9 mouse cellular contexts compared by ENCODE assay signal in genomic region chr5:33433201-33434138, GRCm38 (mm10). TPM values are rescaled to one million over a fixed set of nuclear protein-coding genes. Genes with fewer than 3 reads are reported as not detected.
DNase-seq lines count a peak whose midpoint lies in the region; ATAC-seq and TF ChIP-seq lines count a peak whose summit lies in the region.
"Had no signal": no experiment of that assay in that cellular context is flagged by ENCODE, and none has a peak within 500 bp of the region (broad histone marks: within the 10 kb centered on the region; RNA-seq: fewer than 3 reads in every experiment).

Nkx1-1 (minus strand) TSS chr5:33433976.

- no peak for TF ChIP-seq POLR2A in thymus, adult 2 months (IDR thresholded peaks at IDR 0.05; ENCODE audit: control insufficient read depth, extremely low read depth, insufficient read depth, low read length, poor library complexity)

- no peak within 1 kb of the TSS for H3K9ac ChIP-seq in heart, embryonic 11.5 days (ENCODE audit: low read depth, low read length)
- no peak within 1 kb of the TSS for H3K9ac ChIP-seq in midbrain, embryonic 12.5 days (replicated peaks)

- peaks cover 30% of the 10 kb centered on the region for H3K4me1 ChIP-seq in heart, embryonic 11.5 days (ENCODE audit: control insufficient read depth, insufficient read depth, low read length)
- H3K4me1 ChIP-seq in midbrain, embryonic 12.5 days = peaks cover 40% of the 10 kb centered on the region
- peaks cover 4% of the 10 kb centered on the region for H3K4me1 ChIP-seq in thymus, adult 2 months (replicated peaks; ENCODE audit: control insufficient read depth, insufficient read depth, low read length)

- TF ChIP-seq CTCF in thymus, adult 2 months (IDR thresholded peaks at IDR 0.05; ENCODE audit: borderline replicate concordance, control insufficient read depth, extremely low read depth, insufficient read depth, low read length, poor library complexity) = no peak

- H3K27me3 ChIP-seq in heart, embryonic 11.5 days (ENCODE audit: control insufficient read depth, insufficient read depth, low read length) = peaks cover 98% of the 10 kb centered on the region
- peaks cover 100% of the 10 kb centered on the region for H3K27me3 ChIP-seq in midbrain, embryonic 12.5 days
- H3K27me3 ChIP-seq in thymus, adult 2 months (ENCODE audit: control insufficient read depth, insufficient read depth, low read length) = peaks cover 26% of the 10 kb centered on the region
- H3K27me3 ChIP-seq: CH12.LX had no signal

- H3K36me3 ChIP-seq in heart, embryonic 11.5 days (ENCODE audit: control insufficient read depth, insufficient read depth, low read length) = no peaks in the 10 kb centered on the region
- no peaks in the 10 kb centered on the region for H3K36me3 ChIP-seq in midbrain, embryonic 12.5 days
- no peaks in the 10 kb centered on the region for H3K36me3 ChIP-seq in thymus, adult 2 months (ENCODE audit: control insufficient read depth, insufficient read depth, low read length)

- peak within 1 kb of the TSS; percentile 32 for H3K4me3 ChIP-seq in heart, embryonic 11.5 days (ENCODE audit: low read depth, low read length)
- peak within 1 kb of the TSS; percentile 17 for H3K4me3 ChIP-seq in midbrain, embryonic 12.5 days
- no peak within 1 kb of the TSS for H3K4me3 ChIP-seq in thymus, adult 2 months (ENCODE audit: control insufficient read depth, insufficient read depth, low read length)

- H3K4me2 ChIP-seq in heart, embryonic 11.5 days = peak within 1 kb of the TSS; percentile 55
- H3K4me2 ChIP-seq in midbrain, embryonic 12.5 days (replicated peaks) = peak within 1 kb of the TSS; percentile 40

- ATAC-seq in heart, embryonic 11.5 days (replicated peaks; ENCODE audit: insufficient number of reproducible peaks, low FRiP score, low TSS enrichment) = no peak
- ATAC-seq in midbrain, embryonic 12.5 days (ENCODE audit: low FRiP score, low read depth) = no peak

- intact Hi-C loops in heart, postnatal 10 days (cut with DNase I) = no loop called here

- H3K9me3 ChIP-seq in heart, embryonic 11.5 days (replicated peaks; ENCODE audit: control insufficient read depth, low read length) = no peaks in the 10 kb centered on the region
- no peaks in the 10 kb centered on the region for H3K9me3 ChIP-seq in midbrain, embryonic 12.5 days

- no peak for DNase-seq in heart, adult 11 months
- peak; percentile 44 for DNase-seq in R1 (ENCODE audit: low read depth, low spot score)
- peak; percentile 5 to 11 for DNase-seq in heart, postnatal 10 days
- no peak for DNase-seq in thymus, adult 2 months
- no peak for DNase-seq in urinary bladder, postnatal 36 days (ENCODE audit: low spot score in 2 of 2)
- DNase-seq in gastrocnemius, adult 8-10 months (ENCODE audit: low spot score in 2 of 2) = no peak

- WGBS in heart, embryonic 11.5 days (ENCODE audit: insufficient replicate concordance) = under 1% methylated on average over 54 of the region's 90 CpGs
- WGBS in midbrain, embryonic 12.5 days = under 1% methylated on average over 70 of the region's 90 CpGs
- WGBS in thymus, adult 2 months = 3% methylated on average over 90 of the region's 90 CpGs

- H3K27ac ChIP-seq in heart, embryonic 11.5 days (ENCODE audit: low read depth, low read length) = no peak within 1 kb of the TSS
- H3K27ac ChIP-seq in midbrain, embryonic 12.5 days (replicated peaks) = no peak within 1 kb of the TSS
- H3K27ac ChIP-seq in thymus, adult 2 months (ENCODE audit: control insufficient read depth, insufficient read depth, low read length) = no peak within 1 kb of the TSS

RNA-seq across cellular contexts. Expression of gene Nkx1-1, which starts in this region (rescaled TPM):
- polyA plus RNA-seq in heart, embryonic 11.5 days (2014; fragmentation: Nextera tagmentation; extraction: Ambion mirVana) = not detected in 2 replicates
- total RNA-seq in heart, postnatal 10 days (2021) = not detected
- polyA plus RNA-seq in midbrain, embryonic 12.5 days (2016; fragmentation: Nextera tagmentation; extraction: Ambion mirVana) = 0.25 and 0.29 TPM in 2 replicates
- 0.10 TPM in 1 of 2 replicates, not detected in the other for polyA plus RNA-seq in thymus, adult 2 months (2012; rRNA removed)
- not detected for total RNA-seq in gastrocnemius, adult 8-10 months (2022)
- total RNA-seq: CH12.LX had no signal

Comparison
In these comparisons a context has a peak if more than half of its experiments do, and no peak if none do; other contexts are left out.
1. Peak in DNase-seq in heart, postnatal 10 days; RNA of the gene not detected or under 1 TPM.